Mouse (Mus musculus): ENCODE results near the gene Mak. TPM values are rescaled to one million over a fixed set of nuclear protein-coding genes. Genes with fewer than 3 reads are reported as not detected.
"Not testable (repeated sequence)": the region's sequence is repeated elsewhere in the genome, so short reads cannot be mapped to it uniquely, and the experiment has no call there.

The Mak gene
- polyA plus RNA-seq, 1 experiment from 2014 or later: 2.6 TPM

DNA sequence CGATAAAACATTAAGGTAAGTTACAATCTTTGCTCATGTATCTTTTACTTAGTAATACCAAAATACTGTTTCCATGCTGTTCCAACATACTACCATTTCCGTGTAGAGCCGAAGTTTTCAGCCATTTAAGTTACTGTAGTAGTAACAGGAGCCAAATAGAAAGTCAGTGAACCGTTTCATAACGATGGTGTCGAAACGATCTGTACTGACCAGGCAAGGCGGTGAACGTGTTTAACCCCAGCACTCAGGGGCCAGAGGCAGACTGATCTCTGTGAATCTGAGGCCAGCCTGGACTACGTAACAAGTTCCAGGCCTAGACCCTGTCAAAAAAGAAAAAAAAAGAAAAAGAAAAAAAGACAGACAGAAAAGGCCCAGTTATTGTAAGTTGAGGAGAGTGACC is 71.2 kb downstream of the Mak start:
- Histone ChIP-seq H3K27me3 (ENCODE audit: control insufficient read depth, insufficient read depth, low read length) (no peaks in the 10 kb centered on the region), H3K4me3 (replicated peaks; ENCODE audit: low read length) (no peak overlapping the region), H3K4me2 (replicated peaks) (no peak overlapping the region), H3K9me3 (ENCODE audit: control insufficient read depth, low read length) (no peaks in the 10 kb centered on the region), H3K9ac (no peak overlapping the region), H3K27ac (no peak overlapping the region), H3K4me1 (replicated peaks; ENCODE audit: control insufficient read depth, insufficient read depth, low read length) (no peaks in the 10 kb centered on the region), H3K36me3 (replicated peaks; ENCODE audit: control insufficient read depth, insufficient read depth) (peaks cover 86% of the 10 kb centered on the region)
- ATAC-seq (ENCODE audit: low FRiP score) (no peak), DNase-seq (ENCODE audit: low spot score) (no peak)
- WGBS: 94% methylated on average over 10 of the region's 10 CpGs

DNA sequence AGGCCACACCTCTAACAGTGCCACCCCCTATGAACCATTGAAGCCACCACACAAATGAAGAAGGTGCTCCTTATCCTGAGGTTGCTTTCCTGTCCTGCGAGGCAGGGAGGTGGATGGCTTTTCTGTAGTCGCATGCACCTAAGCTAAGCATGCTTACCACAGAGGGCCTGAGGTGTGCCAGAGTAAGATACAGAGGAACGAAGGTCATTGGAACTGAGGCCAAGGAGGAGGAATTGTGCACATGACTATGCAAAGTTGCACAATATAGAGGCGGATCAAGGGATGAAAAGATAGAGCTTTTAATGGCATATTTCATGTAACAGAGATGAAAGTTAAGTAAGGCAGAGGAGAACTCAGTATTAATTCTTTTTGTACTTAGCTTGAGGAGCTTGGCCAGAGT is 73.3 kb downstream of the Mak start:
- Histone ChIP-seq H3K4me3 (replicated peaks; ENCODE audit: low read length) (no peak overlapping the region), H3K27me3 (ENCODE audit: control insufficient read depth, insufficient read depth, low read length) (no peaks in the 10 kb centered on the region), H3K4me2 (replicated peaks) (no peak overlapping the region), H3K4me1 (replicated peaks; ENCODE audit: control insufficient read depth, insufficient read depth, low read length) (peaks cover 11% of the 10 kb centered on the region), H3K27ac (no peak overlapping the region), H3K9me3 (ENCODE audit: control insufficient read depth, low read length) (no peaks in the 10 kb centered on the region), H3K36me3 (replicated peaks; ENCODE audit: control insufficient read depth, insufficient read depth) (peaks cover 66% of the 10 kb centered on the region), H3K9ac (no peak overlapping the region)
- ATAC-seq (ENCODE audit: low FRiP score) (no peak), DNase-seq (ENCODE audit: low spot score) (no peak)
- WGBS: 96% methylated on average over 4 of the region's 4 CpGs

DNA sequence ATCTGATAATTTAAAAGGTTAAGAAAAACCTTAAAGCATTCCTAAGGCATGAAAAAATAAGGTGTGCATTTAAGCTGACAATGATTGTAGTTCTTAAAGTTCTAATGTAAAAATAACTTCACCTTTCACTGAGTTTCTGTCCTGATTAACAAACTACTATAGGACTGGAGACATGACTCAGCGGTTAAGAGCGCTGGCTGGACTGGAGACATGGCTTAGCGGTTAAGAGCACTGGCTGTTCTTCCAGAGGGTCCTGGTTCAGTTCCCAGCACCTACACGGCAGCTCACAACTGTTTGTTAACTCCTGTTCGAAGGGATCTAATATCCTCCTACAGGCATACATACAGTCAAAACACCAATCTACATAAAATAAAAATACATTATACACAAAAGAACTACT is 77.5 kb downstream of the Mak start:
- H3K9ac ChIP-seq: no peak overlapping the region
- H3K9me3 ChIP-seq (ENCODE audit: control insufficient read depth, low read length): no peaks in the 10 kb centered on the region
- H3K27ac ChIP-seq: no peak overlapping the region
- ATAC-seq (ENCODE audit: low FRiP score): no peak
- H3K4me2 ChIP-seq (replicated peaks): peak overlapping the region; percentile 91
- H3K27me3 ChIP-seq (ENCODE audit: control insufficient read depth, insufficient read depth, low read length): no peaks in the 10 kb centered on the region
- no peak for DNase-seq (ENCODE audit: low spot score)
- peaks cover 24% of the 10 kb centered on the region for H3K36me3 ChIP-seq (replicated peaks; ENCODE audit: control insufficient read depth, insufficient read depth)
- 87% methylated on average over 5 of the region's 5 CpGs for WGBS
- peak overlapping the region; percentile 86 for H3K4me3 ChIP-seq (replicated peaks; ENCODE audit: low read length)
- H3K4me1 ChIP-seq (replicated peaks; ENCODE audit: control insufficient read depth, insufficient read depth, low read length): peaks cover 20% of the 10 kb centered on the region

DNA sequence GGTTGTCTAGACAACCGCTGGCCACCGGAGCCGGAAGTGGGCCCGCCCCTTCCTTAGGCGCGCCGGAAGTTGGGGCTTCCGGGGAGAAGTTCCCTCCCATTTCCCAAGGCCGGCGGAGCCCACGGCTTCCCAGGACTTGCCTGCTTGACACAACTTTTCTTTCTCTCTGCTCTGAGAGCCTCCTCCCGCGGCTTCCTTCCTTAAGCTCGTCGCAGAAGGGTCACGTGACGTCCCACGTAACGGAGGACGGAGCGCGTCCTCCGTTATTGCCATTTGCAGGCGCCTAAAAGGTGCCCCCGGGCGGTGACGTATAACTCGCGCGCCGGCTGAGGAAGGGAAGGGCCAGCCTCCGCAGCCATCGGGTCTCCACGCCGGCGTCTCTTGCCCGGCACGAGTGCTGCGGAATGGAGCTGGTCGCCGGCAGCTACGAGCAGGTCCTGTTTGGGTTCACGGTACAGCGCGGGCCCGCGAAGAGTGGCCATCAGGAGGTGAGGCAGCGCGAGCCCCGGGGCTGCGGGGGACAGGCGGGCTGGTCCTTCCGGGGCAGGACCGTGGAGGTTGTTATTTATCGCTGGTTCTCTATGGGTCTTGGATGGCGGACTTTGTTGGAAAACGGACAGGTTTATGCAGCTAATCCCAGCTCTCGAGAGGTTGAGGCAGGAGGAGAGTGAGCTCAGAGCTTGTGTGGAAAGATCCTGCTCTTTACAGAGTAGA is 78.4 kb downstream of the Mak start, which contains the start of gene Pak1ip1:
Gene Pak1ip1, plus strand, starts transcription at position 98 of the 714 bp plus-strand sequence.
- Histone ChIP-seq H3K9ac (peak within 1 kb of the TSS; percentile 83), H3K27ac (peak within 1 kb of the TSS; percentile 95), H3K4me2 (replicated peaks) (peak within 1 kb of the TSS; percentile 91), H3K9me3 (ENCODE audit: control insufficient read depth, low read length) (no peaks in the 10 kb centered on the region), H3K4me1 (replicated peaks; ENCODE audit: control insufficient read depth, insufficient read depth, low read length) (peaks cover 20% of the 10 kb centered on the region), H3K36me3 (replicated peaks; ENCODE audit: control insufficient read depth, insufficient read depth) (peaks cover 17% of the 10 kb centered on the region), H3K27me3 (ENCODE audit: control insufficient read depth, insufficient read depth, low read length) (no peaks in the 10 kb centered on the region), H3K4me3 (replicated peaks; ENCODE audit: low read length) (peak within 1 kb of the TSS; percentile 86)
- under 1% methylated on average over 58 of the region's 58 CpGs for WGBS
- DNase-seq (ENCODE audit: low spot score) (peak; percentile 94), ATAC-seq (ENCODE audit: low FRiP score) (peak; percentile 97)

DNA sequence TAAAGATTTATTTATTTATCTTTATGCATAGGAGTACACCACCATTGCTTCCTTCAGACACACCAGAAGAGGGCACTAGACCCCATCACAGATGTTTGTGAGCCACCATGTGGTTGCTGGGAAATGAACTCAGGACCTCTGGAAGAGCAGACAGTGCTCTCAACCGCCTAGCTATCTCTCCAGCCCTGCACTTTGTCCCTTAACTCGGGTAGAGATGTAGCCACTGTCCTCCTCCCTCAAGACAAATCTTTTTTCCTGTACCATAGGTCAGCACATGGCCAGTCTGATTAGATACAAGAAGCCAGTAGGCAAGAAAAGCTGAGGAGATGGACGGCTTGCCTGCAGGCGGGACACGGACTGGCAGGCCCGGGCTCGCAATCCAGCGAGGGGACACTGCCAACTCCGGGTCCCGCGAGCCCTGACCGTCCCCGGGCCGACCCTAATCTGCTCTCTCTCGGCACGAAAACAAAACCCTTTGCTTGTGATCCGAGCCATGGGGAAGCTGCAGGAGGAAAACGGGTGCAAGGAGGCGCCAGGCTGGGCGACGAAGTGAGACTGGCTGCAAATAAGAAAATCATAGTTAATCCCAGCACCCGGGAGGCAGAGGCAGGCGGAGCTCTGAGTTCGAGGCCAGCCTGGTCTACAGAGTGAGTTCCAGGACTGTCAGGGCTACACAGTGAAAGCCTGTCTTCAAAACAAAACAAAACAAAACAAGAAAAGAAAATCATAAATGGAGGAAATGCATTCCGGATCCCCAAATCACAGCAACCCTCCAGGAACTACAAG is 79.2 kb downstream of the Mak start:
- peak overlapping the region; percentile 83 for H3K9ac ChIP-seq
- peak; percentile 60 for ATAC-seq (ENCODE audit: low FRiP score)
- DNase-seq (ENCODE audit: low spot score): peak; percentile 38
- peak overlapping the region; percentile 77 for H3K4me2 ChIP-seq (replicated peaks)
- H3K27ac ChIP-seq: peak overlapping the region; percentile 95
- H3K27me3 ChIP-seq (ENCODE audit: control insufficient read depth, insufficient read depth, low read length): no peaks in the 10 kb centered on the region
- peak overlapping the region; percentile 86 for H3K4me3 ChIP-seq (replicated peaks; ENCODE audit: low read length)
- H3K4me1 ChIP-seq (replicated peaks; ENCODE audit: control insufficient read depth, insufficient read depth, low read length): peaks cover 20% of the 10 kb centered on the region
- WGBS: 2% methylated on average over 25 of the region's 25 CpGs
- H3K36me3 ChIP-seq (replicated peaks; ENCODE audit: control insufficient read depth, insufficient read depth): peaks cover 10% of the 10 kb centered on the region
- no peaks in the 10 kb centered on the region for H3K9me3 ChIP-seq (ENCODE audit: control insufficient read depth, low read length)

DNA sequence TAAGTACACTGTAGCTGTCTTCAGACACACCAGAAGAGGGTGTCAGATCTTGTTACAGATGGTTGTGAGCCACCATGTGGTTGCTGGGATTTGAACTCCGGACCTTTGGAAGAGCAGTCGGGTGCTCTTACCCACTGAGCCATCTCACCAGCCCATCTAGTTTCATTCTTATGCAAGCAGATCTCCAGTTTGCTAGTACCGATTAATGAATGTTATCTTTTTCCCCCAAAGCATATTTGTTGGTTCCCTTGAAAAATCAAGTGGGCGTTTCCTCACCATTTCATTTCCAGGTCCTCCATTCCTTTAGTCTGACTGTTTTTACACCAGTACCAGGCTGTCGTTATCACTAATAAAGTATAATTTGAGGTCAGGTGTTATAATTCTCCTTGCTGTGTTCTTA is 81.0 kb downstream of the Mak start:
- not testable (repeated sequence) for H3K9me3 ChIP-seq (ENCODE audit: control insufficient read depth, low read length); ATAC-seq (ENCODE audit: low FRiP score); DNase-seq (ENCODE audit: low spot score); H3K27me3 ChIP-seq (ENCODE audit: control insufficient read depth, insufficient read depth, low read length); H3K4me2 ChIP-seq (replicated peaks); H3K9ac ChIP-seq; H3K27ac ChIP-seq; H3K36me3 ChIP-seq (replicated peaks; ENCODE audit: control insufficient read depth, insufficient read depth); H3K4me3 ChIP-seq (replicated peaks; ENCODE audit: low read length)
- 93% methylated on average over 5 of the region's 5 CpGs for WGBS
- peaks cover 20% of the 10 kb centered on the region for H3K4me1 ChIP-seq (replicated peaks; ENCODE audit: control insufficient read depth, insufficient read depth, low read length)

DNA sequence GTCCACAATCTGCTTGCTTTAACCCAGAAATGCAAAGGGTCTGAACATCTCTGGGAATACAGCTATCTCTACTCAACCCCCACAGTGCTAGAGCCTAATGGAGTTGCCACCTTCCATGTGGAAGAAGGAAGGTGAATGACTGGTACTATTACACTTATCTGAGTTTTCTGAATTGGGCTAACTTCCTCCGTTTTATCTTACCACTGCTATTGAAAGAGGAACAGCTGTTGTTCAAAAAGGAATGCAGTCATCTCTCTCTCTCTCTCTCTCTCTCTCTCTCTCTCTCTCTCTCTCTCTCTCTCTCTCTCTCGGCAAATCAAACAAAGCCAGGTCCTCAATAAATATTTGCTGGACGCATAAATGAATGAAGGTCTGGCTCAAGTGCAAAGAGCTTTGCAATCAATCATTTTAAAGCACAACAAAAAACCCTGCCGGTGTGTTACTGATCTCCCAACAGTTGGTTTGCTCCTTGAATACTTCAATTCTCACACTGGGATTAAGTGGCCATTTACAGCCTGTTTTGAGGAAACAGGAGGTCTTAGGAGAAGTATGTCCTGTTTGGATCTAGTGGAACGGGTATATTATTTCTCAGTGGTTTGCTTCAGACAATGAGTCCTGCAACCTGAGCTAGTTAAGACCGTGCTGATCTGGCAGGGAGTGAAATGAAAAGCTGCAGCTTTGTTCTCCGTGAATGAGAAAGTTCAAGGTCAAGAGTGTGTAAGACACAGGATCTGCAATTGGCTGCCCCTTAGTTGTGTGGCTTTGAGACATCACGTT is 84.8 kb downstream of the Mak start:
- peaks cover 3% of the 10 kb centered on the region for H3K4me1 ChIP-seq (replicated peaks; ENCODE audit: control insufficient read depth, insufficient read depth, low read length)
- ATAC-seq (ENCODE audit: low FRiP score): no peak
- no peak overlapping the region for H3K9ac ChIP-seq
- H3K27ac ChIP-seq: no peak overlapping the region
- no peaks in the 10 kb centered on the region for H3K36me3 ChIP-seq (replicated peaks; ENCODE audit: control insufficient read depth, insufficient read depth)
- 24% methylated on average over 8 of the region's 8 CpGs for WGBS
- H3K4me2 ChIP-seq (replicated peaks): no peak overlapping the region
- no peaks in the 10 kb centered on the region for H3K27me3 ChIP-seq (ENCODE audit: control insufficient read depth, insufficient read depth, low read length)
- no peaks in the 10 kb centered on the region for H3K9me3 ChIP-seq (ENCODE audit: control insufficient read depth, low read length)
- no peak overlapping the region for H3K4me3 ChIP-seq (replicated peaks; ENCODE audit: low read length)
- no peak for DNase-seq (ENCODE audit: low spot score)

DNA sequence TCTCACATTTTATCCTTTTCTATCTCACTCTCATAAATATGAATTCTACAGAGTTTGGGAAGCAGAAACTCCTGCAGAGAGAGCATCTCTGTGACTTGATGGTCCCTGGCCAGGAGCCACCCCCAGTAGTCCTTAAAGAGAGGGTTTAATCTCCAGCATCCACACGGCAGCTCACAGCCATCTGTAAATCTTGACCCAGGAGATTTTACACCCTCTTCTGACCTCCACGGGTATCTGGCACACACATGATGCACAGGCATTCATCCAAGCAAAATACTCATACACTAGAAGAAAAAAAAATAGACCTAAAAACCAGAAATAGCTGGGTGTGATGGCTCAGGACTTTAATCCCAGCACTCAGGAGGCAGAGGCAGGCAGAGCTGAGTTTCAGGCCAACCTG is 91.1 kb downstream of the Mak start:
- Histone ChIP-seq H3K36me3 (replicated peaks; ENCODE audit: control insufficient read depth, insufficient read depth) (no peaks in the 10 kb centered on the region), H3K27me3 (ENCODE audit: control insufficient read depth, insufficient read depth, low read length) (no peaks in the 10 kb centered on the region), H3K9ac (no peak overlapping the region), H3K4me2 (replicated peaks) (no peak overlapping the region), H3K4me3 (replicated peaks; ENCODE audit: low read length) (no peak overlapping the region), H3K9me3 (ENCODE audit: control insufficient read depth, low read length) (no peaks in the 10 kb centered on the region), H3K4me1 (replicated peaks; ENCODE audit: control insufficient read depth, insufficient read depth, low read length) (no peaks in the 10 kb centered on the region), H3K27ac (no peak overlapping the region)
- no peak for DNase-seq (ENCODE audit: low spot score)
- no peak for ATAC-seq (ENCODE audit: low FRiP score)
- WGBS: 79% methylated on average over 2 of the region's 2 CpGs
